Mouse (Mus musculus) ES-E14 (cell line): ENCODE data around the gene Arid5b. TPM values are rescaled to one million over a fixed set of nuclear protein-coding genes. Genes with fewer than 3 reads are reported as not detected.

ENCODE experiments used
- DNase-seq: peaks from one replicate; pipeline ENCODE4 v3.0.0-alpha.2; 2013; ENCODE audit warnings: low read depth, low spot score
- H3K27ac ChIP-seq: 2 replicates; pipeline ENCODE4 v1.5.1; 2012; ENCODE audit warnings: low read depth, mild to moderate bottlenecking, low read length, moderate library complexity, mixed read lengths; ENCODE audit not compliant: poor library complexity, insufficient read depth, severe bottlenecking
- H3K36me3 ChIP-seq: 2 replicates; pipeline ENCODE4 v1.6.1; 2012; ENCODE audit warnings: mild to moderate bottlenecking, low read length, moderate library complexity, mixed read lengths; ENCODE audit not compliant: control insufficient read depth, poor library complexity, insufficient read depth, severe bottlenecking
- H3K4me1 ChIP-seq, 2 experiments: fragments of 150-350 bp in 1 of 2; sonication (generic) in 1 of 2; 2 replicates each; pipeline ENCODE4 v1.6.1; 2012; ENCODE audit warnings: low read length in 2 of 2, mild to moderate bottlenecking in 1 of 2, mixed read lengths in 1 of 2; ENCODE audit not compliant: control insufficient read depth in 2 of 2, insufficient read depth in 2 of 2, poor library complexity in 1 of 2
- H3K4me3 ChIP-seq, 2 experiments: fragments of 150-350 bp in 1 of 2; sonication (generic) in 1 of 2; 2 replicates each; pipeline ENCODE4 v1.5.1; 2012; ENCODE audit warnings: low read length in 2 of 2, low read depth in 1 of 2, mild to moderate bottlenecking in 1 of 2, mixed read lengths in 1 of 2; ENCODE audit not compliant: insufficient read depth in 1 of 2, poor library complexity in 1 of 2, severe bottlenecking in 1 of 2
- H3K9ac ChIP-seq: 2 replicates; pipeline ENCODE4 v1.6.1; 2012; ENCODE audit warnings: low read depth, mild to moderate bottlenecking, low read length, mixed read lengths; ENCODE audit not compliant: poor library complexity, insufficient read depth, severe bottlenecking
- H3K9me3 ChIP-seq: fragments of 150-350 bp; sonication (generic); 2 replicates; pipeline ENCODE4 v1.6.1; 2012; ENCODE audit warnings: low read depth, mild to moderate bottlenecking, low read length; ENCODE audit not compliant: control insufficient read depth, insufficient read depth
- CHD2 ChIP-seq: IDR thresholded peaks from 2 replicates; pipeline ENCODE4 v1.6.1; 2014; ENCODE audit warnings: mild to moderate bottlenecking, low read depth, low read length, inconsistent platforms
- HCFC1 ChIP-seq: IDR thresholded peaks from 2 replicates; pipeline ENCODE4 v1.6.1; 2012; ENCODE audit warnings: low read length, inconsistent platforms, borderline replicate concordance; ENCODE audit not compliant: insufficient read depth
- MAFK ChIP-seq: IDR thresholded peaks from 2 replicates; pipeline ENCODE4 v1.6.1; 2014; ENCODE audit warnings: mild to moderate bottlenecking, low read depth, low read length, inconsistent platforms; ENCODE audit not compliant: insufficient read depth
- ZC3H11A ChIP-seq: IDR thresholded peaks from 2 replicates; pipeline ENCODE4 v1.6.1; 2012; ENCODE audit warnings: low read depth, mild to moderate bottlenecking, inconsistent platforms, low read length, borderline replicate concordance
- ZNF384 ChIP-seq: IDR thresholded peaks from 2 replicates; pipeline ENCODE4 v1.6.1; 2012; ENCODE audit warnings: low read depth, low read length, inconsistent platforms
- in situ Hi-C, 2 experiments: fragments of 600-800 bp; cut with MboI; formaldehyde crosslinking; loops; one replicate each; pipeline ENCODE4 v1.15.1; 2025; ENCODE audit warnings: low sequenced_read_pairs in 2 of 2, inconsistent platforms in 1 of 2; ENCODE audit not compliant: unreplicated experiment in 2 of 2
- total RNA-seq: library from RNA; depleted of rRNA; stranded (reverse); fragments of 300-350 nt; gene quantifications from 2 replicates; pipeline ENCODE4 v1.2.3, GENCODE M21; 2012

Gene Arid5b
- total RNA-seq, 1 experiment = 26.2 TPM

DNA sequence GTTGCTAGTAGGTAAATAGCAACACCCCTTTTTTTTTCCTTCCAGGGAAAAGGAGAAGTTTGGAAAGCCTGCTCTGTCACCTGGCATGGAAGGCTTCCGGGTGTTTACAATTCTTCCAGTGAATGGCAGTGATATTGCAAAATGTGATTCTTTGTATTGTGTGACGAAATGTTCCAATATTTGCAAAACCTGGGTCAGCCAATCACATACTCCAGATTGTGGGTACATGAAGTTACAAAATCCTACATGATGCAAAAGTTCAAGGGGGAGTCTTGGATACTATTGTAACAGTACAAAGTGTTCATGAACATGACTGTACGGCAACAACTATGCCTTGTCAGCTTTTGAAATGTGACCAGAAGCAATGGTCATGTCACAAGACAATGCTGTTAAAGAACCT, 220.7 kb downstream of the Arid5b start:
- Histone ChIP-seq H3K4me3 (no peak overlapping the region), H3K9ac (no peak overlapping the region), H3K4me1 (0 out of 4 replicates have a peak, but pooled peaks cover 0 to under 1% of the 10 kb centered on the region in 2 experiments), H3K9me3 (no peaks in the 10 kb centered on the region), H3K36me3 (no peaks in the 10 kb centered on the region), H3K27ac (no peak overlapping the region)
- in situ Hi-C loops = loop anchor here in 1 of 2 experiments (10.0 kb wide), 1 partner anchor 97 kb away; no protein-coding TSS in a partner anchor
- no peak for TF ChIP-seq ZC3H11A
- no peak for TF ChIP-seq HCFC1
- no peak for TF ChIP-seq MAFK
- no peak for TF ChIP-seq ZNF384
- TF ChIP-seq CHD2 = no peak
- no peak for DNase-seq

DNA sequence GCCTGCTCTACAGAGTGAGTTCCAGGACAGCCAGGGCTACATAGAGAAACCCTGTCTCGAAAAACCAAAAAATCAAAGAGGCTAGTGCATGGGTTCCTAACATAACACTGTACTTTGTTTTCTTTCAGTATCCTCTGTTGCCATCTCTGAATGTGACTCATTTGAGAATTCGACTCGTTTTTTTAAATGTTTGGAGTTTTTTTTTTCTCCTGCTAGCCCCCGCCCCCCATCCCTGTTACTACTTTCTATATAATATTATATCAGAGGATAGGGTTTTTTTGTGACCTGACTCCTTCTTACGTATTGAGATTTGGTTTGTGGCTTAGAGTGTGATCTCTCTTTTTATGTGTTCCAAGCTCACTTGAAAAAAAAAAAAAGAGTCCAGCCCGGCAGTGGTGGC, 223.8 kb downstream of the Arid5b start:
- Histone ChIP-seq H3K4me3 (no peak overlapping the region), H3K9ac (no peak overlapping the region), H3K4me1 (0 out of 4 replicates have a peak, but pooled peaks cover 0 to 6% of the 10 kb centered on the region in 2 experiments), H3K27ac (no peak overlapping the region), H3K36me3 (no peaks in the 10 kb centered on the region), H3K9me3 (no peaks in the 10 kb centered on the region)
- in situ Hi-C loops = loop anchor here in 1 of 2 experiments (10.0 kb wide), 1 partner anchor 100 kb away; no protein-coding TSS in a partner anchor
- no peak for DNase-seq
- TF ChIP-seq ZC3H11A = no peak

DNA sequence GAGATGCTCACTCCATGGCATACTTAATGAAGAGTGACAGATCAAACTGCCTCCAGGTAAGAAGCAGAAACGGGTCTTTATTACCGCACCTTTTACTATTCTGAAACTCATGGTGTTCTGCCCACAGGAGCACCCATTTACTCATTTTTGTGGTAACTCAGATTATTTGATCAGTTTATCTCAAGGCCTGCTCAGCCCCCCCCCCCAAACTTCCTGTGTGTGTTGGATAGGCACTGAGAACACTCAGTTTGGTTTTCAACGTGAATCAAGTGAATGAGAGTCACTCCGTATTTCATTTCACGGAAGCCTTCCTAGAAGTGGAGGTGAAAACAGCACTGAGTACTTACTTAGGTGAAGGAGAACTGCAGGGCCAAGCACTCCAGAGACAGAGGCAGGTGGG, 224.4 kb downstream of the Arid5b start:
- no peak for DNase-seq
- in situ Hi-C loops = loop anchor here in 1 of 2 experiments (10.0 kb wide), 1 partner anchor 101 kb away; no protein-coding TSS in a partner anchor
- Histone ChIP-seq H3K36me3 (no peaks in the 10 kb centered on the region), H3K27ac (no peak overlapping the region), H3K9me3 (no peaks in the 10 kb centered on the region), H3K9ac (no peak overlapping the region), H3K4me1 (0 out of 4 replicates have a peak, but pooled peaks cover 0 to 6% of the 10 kb centered on the region in 2 experiments), H3K4me3 (no peak overlapping the region)
- TF ChIP-seq CHD2 (no peak), ZC3H11A (no peak), HCFC1 (no peak), MAFK (no peak), ZNF384 (no peak)

DNA sequence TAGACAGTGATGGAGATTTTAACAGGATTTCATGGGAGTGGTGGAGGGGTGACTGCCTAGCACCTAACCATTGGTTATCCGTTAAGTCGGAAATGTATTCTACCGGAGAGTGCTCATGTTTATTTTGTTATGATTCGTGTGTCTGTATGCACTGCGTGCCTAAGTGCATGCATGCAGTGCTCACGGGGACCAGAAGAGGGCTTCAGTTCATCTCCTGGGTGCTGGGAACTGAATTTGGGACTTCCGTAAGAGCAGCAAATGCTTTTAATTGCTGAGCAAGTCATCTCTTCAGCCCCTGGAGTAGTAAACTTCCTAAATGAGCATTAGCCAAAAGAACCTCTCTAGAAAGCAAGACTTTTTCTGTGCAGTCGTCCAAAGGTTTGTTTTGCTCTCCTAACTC, 226.2 kb downstream of the Arid5b start:
- in situ Hi-C loops = loop anchor here in 1 of 2 experiments (10.0 kb wide), 1 partner anchor 102 kb away; no protein-coding TSS in a partner anchor
- H3K9ac ChIP-seq = no peak overlapping the region
- H3K4me3 ChIP-seq = no peak overlapping the region
- H3K36me3 ChIP-seq = no peaks in the 10 kb centered on the region
- DNase-seq = no peak
- no peak for TF ChIP-seq HCFC1
- peak; percentile 53; the same call in 1 of the 2 replicates for TF ChIP-seq ZC3H11A
- H3K27ac ChIP-seq = no peak overlapping the region
- 0 out of 4 replicates have a peak, but pooled peaks cover 0 to 6% of the 10 kb centered on the region in 2 experiments for H3K4me1 ChIP-seq
- H3K9me3 ChIP-seq = no peaks in the 10 kb centered on the region
